Mouse (Mus musculus): Measurements from ENCODE around the gene Nemf. TPM values are rescaled to one million over a fixed set of nuclear protein-coding genes. Genes with fewer than 3 reads are reported as not detected.
"Not testable (repeated sequence)": the region's sequence is repeated elsewhere in the genome, so short reads cannot be mapped to it uniquely, and the experiment has no call there.

The Nemf gene
- 81.0 and 87.6 TPM in 2 replicates for polyA plus RNA-seq (2016; fragmentation: Nextera tagmentation; extraction: Ambion mirVana)

DNA sequence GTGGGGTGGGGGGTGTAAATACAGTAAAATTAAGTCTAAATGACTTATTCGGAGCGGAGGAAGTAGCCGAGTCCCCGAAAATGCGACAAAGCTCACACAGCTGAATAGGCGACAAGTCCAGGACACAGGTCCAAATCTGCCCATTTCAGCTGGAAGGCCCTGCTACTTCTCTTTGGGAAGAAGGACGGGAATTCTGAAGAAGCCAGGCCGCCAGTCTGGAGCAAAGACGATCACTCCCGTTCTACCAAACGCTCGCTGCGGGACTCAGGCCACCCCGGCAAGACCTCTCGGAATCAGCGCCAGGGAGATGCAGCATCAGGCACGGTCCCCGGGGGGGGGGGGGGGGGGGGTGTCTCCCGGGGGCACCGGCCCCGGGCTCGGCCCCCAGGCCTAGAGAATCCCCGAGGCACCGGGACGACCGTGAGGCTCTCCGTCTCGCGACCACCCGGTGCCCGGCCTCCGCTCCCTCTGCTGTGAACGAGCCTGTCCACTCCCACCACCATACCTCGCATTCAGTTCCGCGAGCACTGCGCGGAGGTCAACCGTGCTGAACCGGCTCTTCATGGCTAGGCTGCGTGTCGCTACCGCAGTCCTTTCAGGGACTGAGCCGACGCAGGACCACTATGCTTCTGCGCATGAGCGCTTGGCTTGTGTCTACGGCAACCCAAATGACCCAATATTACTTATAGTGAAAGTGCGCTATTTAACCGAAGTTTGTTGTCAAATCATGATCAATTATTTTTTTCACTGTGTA, at the start of gene Nemf:
Nemf (minus strand) TSS at position 620 of the 754 bp plus-strand sequence.
- DNase-seq (ENCODE audit: low spot score): peak; percentile 77
- Histone ChIP-seq H3K27ac (peak within 1 kb of the TSS; percentile 91), H3K4me3 (peak within 1 kb of the TSS; percentile 95), H3K27me3 (ENCODE audit: low read depth, poor library complexity, severe bottlenecking) (no peaks in the 10 kb centered on the region), H3K4me1 (no peaks in the 10 kb centered on the region), H3K36me3 (peaks cover 37% of the 10 kb centered on the region), H3K9me3 (replicated peaks) (no peaks in the 10 kb centered on the region)
- whole genome bisulfite sequencing: under 1% methylated on average over 46 of the region's 50 CpGs

DNA sequence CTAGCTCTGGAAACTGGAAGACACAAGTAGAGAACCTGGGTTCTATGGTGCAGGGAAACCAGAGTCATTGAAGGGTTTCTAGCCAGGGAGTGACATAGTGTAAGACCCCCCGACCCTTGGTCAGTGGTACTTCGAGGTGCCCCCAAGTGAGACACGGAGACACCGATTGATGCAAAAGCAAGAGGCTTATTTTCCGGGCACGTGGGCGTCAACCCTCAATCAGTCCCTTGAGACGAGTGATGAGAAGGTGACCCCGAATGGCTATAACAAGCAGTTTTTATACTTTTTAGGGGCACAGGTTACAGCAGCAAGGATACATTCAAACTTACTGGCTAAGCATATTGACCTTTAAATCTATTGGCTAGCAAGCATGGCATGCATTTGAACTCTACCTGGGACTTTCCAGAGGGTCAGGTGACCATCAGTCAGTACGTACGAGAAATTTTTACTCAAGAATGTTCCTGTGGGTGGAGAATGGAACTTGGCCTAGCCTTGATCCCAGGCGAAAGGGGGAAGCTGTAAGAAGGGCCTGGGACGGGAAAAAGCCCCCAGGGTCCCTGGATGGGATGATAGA, 45.7 kb upstream of the Nemf start:
- Histone ChIP-seq H3K4me3 (no peak overlapping the region), H3K27me3 (ENCODE audit: low read depth, poor library complexity, severe bottlenecking) (no peaks in the 10 kb centered on the region), H3K36me3 (no peaks in the 10 kb centered on the region), H3K27ac (no peak overlapping the region), H3K4me1 (peaks cover 11% of the 10 kb centered on the region), H3K9me3 (replicated peaks) (no peaks in the 10 kb centered on the region)
- WGBS: 91% methylated on average over 13 of the region's 13 CpGs
- no peak for DNase-seq (ENCODE audit: low spot score)

DNA sequence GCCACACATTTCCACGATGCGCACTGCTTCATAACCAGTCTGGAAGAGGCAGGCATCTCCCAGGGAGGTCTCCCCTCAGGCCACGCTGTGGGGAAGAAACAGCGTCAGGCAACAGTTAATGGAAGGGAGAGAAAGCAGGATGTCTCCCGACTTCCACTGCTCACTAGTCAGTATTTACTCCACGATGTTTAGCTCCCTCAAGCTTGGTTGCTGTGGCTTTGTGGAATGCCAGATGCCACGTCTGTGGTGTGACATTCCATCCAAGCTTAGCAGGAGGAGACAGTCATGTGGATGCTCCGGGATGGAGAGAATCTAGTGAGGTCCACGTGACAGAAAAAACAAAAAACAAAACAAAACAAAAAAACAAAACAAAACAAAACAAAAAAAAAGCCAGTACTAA, 45.1 kb upstream of the Nemf start:
- Histone ChIP-seq H3K4me3 (no peak overlapping the region), H3K27me3 (ENCODE audit: low read depth, poor library complexity, severe bottlenecking) (no peaks in the 10 kb centered on the region), H3K9me3 (replicated peaks) (no peaks in the 10 kb centered on the region), H3K4me1 (peaks cover 11% of the 10 kb centered on the region), H3K36me3 (no peaks in the 10 kb centered on the region), H3K27ac (no peak overlapping the region)
- 62% methylated on average over 9 of the region's 9 CpGs for WGBS
- no peak for DNase-seq (ENCODE audit: low spot score)

DNA sequence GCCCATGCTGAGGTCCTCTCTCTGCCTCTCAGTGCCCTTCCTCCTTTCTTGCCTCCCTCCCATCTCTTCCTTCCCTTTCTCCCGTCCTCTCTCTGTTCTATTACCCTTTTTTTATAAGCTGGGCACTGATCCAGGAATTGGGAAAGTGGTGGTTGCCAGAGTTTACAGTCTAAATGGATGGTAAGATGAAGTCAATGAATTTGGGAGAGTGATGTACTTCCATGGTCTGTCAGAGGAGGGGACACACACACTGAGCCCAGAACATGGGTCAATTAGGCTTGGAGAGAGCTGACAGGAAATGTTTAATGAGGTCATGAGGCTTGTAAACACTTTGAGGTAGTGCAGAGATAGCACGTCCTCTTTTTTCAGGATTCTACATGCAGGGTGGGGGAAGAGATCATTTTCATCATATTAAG, 43.9 kb upstream of the Nemf start:
- H3K36me3 ChIP-seq: no peaks in the 10 kb centered on the region
- no peak for DNase-seq (ENCODE audit: low spot score)
- H3K4me1 ChIP-seq: peaks cover 11% of the 10 kb centered on the region
- WGBS: 20% methylated on average over 2 of the region's 2 CpGs
- no peak overlapping the region for H3K27ac ChIP-seq
- H3K4me3 ChIP-seq: no peak overlapping the region
- no peaks in the 10 kb centered on the region for H3K27me3 ChIP-seq (ENCODE audit: low read depth, poor library complexity, severe bottlenecking)
- H3K9me3 ChIP-seq (replicated peaks): no peaks in the 10 kb centered on the region

DNA sequence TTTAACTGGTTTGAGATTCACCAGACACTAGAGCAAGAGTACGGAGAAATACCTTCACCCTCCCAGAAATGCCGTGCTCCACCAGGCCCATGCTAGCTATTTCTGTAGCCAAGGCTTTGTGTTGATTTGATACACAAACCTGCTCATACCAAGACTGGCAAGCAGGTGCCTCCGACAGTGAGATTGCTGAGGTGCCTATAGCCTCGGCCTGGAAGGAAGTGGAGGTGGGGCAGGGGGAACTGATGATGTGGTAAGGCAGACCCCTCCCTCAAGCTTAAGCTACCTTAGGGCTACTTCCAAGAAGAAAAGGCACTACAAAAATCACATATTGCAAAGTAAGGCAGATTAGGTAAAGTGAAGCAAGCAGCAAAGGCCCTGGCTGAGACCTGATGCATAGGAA, 43.4 kb upstream of the Nemf start:
- H3K9me3 ChIP-seq (replicated peaks): no peaks in the 10 kb centered on the region
- no peak for DNase-seq (ENCODE audit: low spot score)
- no peak overlapping the region for H3K4me3 ChIP-seq
- H3K27me3 ChIP-seq (ENCODE audit: low read depth, poor library complexity, severe bottlenecking): no peaks in the 10 kb centered on the region
- H3K4me1 ChIP-seq: peaks cover 11% of the 10 kb centered on the region
- no peaks in the 10 kb centered on the region for H3K36me3 ChIP-seq
- 83% methylated on average over 4 of the region's 4 CpGs for WGBS
- no peak overlapping the region for H3K27ac ChIP-seq

DNA sequence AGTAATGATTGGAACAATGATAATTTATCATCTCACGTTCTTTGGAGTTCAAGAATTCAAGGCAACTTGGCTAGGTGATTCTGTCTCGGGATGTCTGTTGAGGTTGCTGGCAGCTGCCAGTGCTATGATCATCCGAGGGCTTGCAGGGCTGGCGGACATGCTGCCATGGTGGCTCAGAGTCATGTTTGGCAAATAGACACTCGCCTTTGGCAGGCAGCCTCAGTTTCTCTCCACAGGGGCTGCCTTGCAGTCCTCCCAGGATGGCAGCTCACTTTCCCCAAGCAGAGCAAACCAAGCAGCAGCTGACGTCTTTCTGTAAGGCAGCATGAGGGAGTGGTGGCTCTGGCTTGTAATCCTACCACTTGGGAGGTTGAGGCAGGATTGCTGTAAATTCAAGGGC, 37.5 kb upstream of the Nemf start:
- Histone ChIP-seq H3K9me3 (replicated peaks) (no peaks in the 10 kb centered on the region), H3K27me3 (ENCODE audit: low read depth, poor library complexity, severe bottlenecking) (no peaks in the 10 kb centered on the region), H3K27ac (no peak overlapping the region), H3K4me3 (no peak overlapping the region), H3K4me1 (no peaks in the 10 kb centered on the region), H3K36me3 (no peaks in the 10 kb centered on the region)
- DNase-seq (ENCODE audit: low spot score): no peak
- WGBS: 83% methylated on average over 6 of the region's 6 CpGs

DNA sequence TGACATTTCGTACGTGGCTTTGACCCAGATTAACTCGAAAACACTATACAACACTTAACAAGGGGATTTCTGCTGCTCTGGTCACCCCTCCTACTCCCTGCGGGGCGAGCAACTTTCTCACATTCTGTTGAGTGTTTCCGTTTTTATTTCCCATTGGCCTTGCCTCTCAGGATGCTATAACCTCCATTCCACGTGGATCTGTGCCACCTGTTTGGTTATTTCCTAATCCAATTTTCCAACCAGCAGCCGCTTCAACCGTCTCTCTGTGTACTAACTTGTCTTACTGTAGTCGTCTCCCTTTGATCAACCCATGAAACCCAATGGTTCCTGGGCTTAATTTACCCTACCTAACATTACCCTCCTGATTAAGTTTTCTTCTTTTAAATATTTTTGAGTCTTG, 36.1 kb upstream of the Nemf start:
- Histone ChIP-seq H3K36me3 (no peaks in the 10 kb centered on the region), H3K4me1 (no peaks in the 10 kb centered on the region), H3K9me3 (replicated peaks) (no peaks in the 10 kb centered on the region), H3K4me3 (no peak overlapping the region), H3K27ac (no peak overlapping the region), H3K27me3 (ENCODE audit: low read depth, poor library complexity, severe bottlenecking) (no peaks in the 10 kb centered on the region)
- DNase-seq (ENCODE audit: low spot score): no peak
- 81% methylated on average over 10 of the region's 10 CpGs for WGBS

DNA sequence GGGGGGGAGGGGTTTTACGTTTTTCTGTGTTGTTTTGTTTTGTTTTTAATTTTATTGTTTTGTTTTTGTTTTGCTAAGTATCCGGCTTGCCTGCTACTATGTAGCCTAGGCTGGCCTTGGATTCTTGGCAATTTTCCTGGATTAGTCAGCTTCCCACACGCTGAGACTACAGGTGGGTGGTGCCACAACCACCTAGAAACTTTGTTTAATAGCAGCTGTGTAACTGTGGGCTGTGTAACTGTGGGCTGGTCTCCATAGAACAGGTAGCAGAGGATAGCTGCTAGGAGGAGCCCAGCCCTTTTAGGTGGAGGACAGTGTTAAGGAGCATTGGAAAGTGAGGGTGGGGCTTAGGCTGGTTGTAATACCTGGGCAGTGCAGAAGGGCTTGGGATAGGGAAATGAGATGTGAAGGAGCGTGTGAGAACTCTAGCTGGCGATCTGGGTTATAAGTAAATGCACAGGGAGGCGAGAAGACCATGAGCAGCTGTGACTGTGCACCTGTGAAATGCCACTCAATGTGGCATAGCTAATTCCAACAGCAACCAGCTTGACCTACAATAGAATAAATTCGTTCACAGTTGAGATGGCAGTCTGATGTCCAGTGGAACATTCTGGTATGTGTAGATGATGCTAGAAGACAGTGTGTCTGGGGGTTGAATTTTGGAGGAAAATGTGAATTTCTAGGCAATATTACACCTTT, 33.2 kb upstream of the Nemf start:
- H3K36me3 ChIP-seq: no peaks in the 10 kb centered on the region
- DNase-seq (ENCODE audit: low spot score): no peak
- no peaks in the 10 kb centered on the region for H3K4me1 ChIP-seq
- no peak overlapping the region for H3K4me3 ChIP-seq
- 85% methylated on average over 7 of the region's 7 CpGs for WGBS
- H3K27ac ChIP-seq: no peak overlapping the region
- no peaks in the 10 kb centered on the region for H3K9me3 ChIP-seq (replicated peaks)
- no peaks in the 10 kb centered on the region for H3K27me3 ChIP-seq (ENCODE audit: low read depth, poor library complexity, severe bottlenecking)

DNA sequence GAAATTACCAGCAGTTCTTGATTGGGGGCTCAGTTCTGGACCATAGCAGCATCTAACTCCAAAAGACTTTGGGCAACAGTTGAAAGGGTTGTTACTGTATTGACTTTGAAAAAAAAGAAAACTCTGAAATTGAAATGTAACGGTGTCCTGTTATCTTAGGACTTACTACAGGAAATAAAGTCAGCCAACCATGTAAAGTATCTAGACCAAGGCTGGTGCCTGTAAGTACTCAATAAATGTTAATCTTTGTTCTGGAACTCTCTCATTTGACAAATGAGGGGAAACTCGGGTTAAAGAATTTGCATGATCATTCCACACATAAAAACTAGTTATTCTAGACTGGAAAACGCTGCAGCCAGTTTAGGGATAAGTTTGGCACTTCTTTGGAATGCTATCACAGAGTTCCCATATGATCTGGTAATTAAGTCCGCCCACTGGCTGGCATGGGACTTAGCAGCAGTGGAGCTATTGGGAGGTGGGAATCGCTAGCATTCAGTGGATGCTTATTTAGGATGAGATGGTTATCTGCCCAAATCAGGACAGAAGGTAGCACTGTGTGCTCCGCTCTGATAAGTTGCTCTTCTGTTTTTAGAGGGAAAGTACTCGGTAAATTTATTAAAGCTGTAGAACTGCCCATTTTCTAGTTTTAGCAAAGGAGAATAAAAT, 32.4 kb upstream of the Nemf start:
- 79% methylated on average over 7 of the region's 7 CpGs for WGBS

DNA sequence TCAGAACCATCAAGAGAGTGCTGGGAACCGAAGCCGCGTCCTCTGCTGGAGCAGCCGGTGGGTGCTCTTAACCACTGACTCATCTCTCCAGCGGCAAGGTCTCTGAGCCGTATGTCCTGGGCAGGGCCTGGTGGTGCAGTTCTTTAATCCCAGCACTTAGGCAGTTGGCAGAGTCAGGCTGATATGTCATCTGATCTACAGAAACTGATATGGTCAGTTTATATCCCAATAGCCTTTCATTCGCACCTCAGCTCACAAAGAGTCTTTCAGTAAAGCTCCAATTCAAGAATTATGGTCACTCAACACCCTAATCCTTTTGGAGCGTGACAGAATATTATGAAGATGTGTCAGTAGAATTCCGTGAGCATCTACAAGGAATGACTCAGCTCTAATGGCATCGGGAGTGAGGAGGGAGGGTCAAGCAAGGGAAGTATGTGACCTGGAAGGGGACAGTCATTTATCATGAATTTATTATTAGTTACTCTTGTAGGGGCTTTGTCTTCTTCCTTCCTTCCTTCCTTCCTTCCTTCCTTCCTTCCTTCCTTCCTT, 31.4 kb upstream of the Nemf start:
- no peaks in the 10 kb centered on the region for H3K9me3 ChIP-seq (replicated peaks)
- H3K27ac ChIP-seq: no peak overlapping the region
- WGBS: 92% methylated on average over 10 of the region's 10 CpGs
- H3K4me1 ChIP-seq: no peaks in the 10 kb centered on the region
- no peaks in the 10 kb centered on the region for H3K36me3 ChIP-seq
- H3K27me3 ChIP-seq (ENCODE audit: low read depth, poor library complexity, severe bottlenecking): no peaks in the 10 kb centered on the region
- DNase-seq (ENCODE audit: low spot score): peak; percentile 26
- H3K4me3 ChIP-seq: no peak overlapping the region

More for the DNA sequence above, 32.4 kb upstream of the Nemf start:
- H3K9me3 ChIP-seq (replicated peaks): no peaks in the 10 kb centered on the region
- H3K4me1 ChIP-seq: no peaks in the 10 kb centered on the region
- H3K36me3 ChIP-seq: no peaks in the 10 kb centered on the region
- H3K4me3 ChIP-seq: no peak overlapping the region
- H3K27me3 ChIP-seq (ENCODE audit: low read depth, poor library complexity, severe bottlenecking): no peaks in the 10 kb centered on the region
- DNase-seq (ENCODE audit: low spot score): no peak
- H3K27ac ChIP-seq: no peak overlapping the region

DNA sequence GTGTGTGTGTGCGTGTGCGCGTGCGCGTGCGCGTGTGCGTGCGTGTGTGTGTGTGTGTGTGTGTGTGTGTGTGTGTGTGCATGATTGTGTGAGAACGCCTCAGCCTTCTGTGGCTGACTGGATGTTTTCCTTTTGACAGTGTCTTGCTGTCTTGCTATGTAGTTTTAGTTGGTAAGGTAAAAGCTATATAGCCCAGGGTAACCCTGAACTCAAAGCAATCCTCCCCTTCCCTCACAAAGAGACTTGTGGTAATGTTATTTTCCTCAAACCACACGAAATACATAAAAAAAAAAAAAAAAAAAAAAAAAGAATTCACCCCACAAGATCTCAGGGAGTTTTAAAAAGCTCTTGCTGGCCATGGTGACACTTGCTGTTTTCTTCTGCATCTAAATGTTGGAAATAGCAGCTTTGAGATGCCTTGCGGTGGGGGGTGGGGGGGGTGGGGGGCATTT, 29.3 kb upstream of the Nemf start:
- not testable (repeated sequence) for H3K4me3 ChIP-seq; H3K27ac ChIP-seq; H3K36me3 ChIP-seq; H3K9me3 ChIP-seq (replicated peaks); H3K4me1 ChIP-seq; H3K27me3 ChIP-seq (ENCODE audit: low read depth, poor library complexity, severe bottlenecking)
- DNase-seq (ENCODE audit: low spot score): peak; percentile 7
- WGBS: 84% methylated on average over 12 of the region's 12 CpGs

DNA sequence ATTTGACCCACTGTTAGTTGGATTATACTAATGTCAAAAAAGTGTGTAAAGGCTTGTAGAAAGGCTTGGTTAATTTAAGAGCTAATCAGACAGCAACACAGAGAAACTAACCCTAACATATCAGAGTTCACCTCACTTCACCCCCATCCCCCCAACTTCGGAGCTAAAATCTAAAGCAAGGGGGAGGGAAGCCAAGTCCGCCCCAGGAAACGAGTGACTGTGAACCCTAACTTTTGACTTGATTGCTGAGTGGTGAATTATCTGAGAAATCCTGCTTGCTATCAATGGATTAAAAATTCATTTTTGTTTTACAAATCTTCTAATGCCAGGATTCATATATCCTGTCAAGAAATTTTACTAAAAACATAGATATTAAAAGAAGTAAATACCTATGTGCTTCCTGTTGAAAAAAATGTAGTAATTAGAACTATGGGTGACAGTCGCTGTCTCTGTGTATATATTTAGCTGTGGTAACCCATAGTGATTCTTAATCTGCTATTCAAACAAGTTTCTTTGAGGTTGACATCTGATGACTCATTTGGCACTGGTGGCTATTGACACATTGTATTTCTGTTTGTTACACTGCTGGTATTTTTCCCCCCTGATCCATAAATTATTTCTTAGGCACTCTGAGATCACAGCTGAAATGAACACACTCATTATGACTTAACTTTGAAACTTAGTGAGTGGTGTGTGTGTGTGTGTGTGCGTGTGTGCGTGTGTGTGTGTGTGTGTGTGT, 28.7 kb upstream of the Nemf start:
- WGBS: 88% methylated on average over 6 of the region's 6 CpGs
- no peaks in the 10 kb centered on the region for H3K9me3 ChIP-seq (replicated peaks)

More for the DNA sequence above, 28.7 kb upstream of the Nemf start:
- Histone ChIP-seq H3K4me3 (no peak overlapping the region), H3K27ac (no peak overlapping the region), H3K36me3 (no peaks in the 10 kb centered on the region), H3K27me3 (ENCODE audit: low read depth, poor library complexity, severe bottlenecking) (no peaks in the 10 kb centered on the region), H3K4me1 (no peaks in the 10 kb centered on the region)
- DNase-seq (ENCODE audit: low spot score): peak; percentile 19
